ENCODE assay signal across 19 mouse cellular contexts in genomic region chr1:90830006-90830405, GRCm38 (mm10). TPM values are rescaled to one million over a fixed set of nuclear protein-coding genes. Genes with fewer than 3 reads are reported as not detected.
A peak's percentile ranks its signal among the peaks of the same experiment; 100 is the strongest.
DNase-seq lines count a peak whose midpoint lies in the region; ATAC-seq and TF ChIP-seq lines count a peak whose summit lies in the region.
"Had no signal": no experiment of that assay in that cellular context is flagged by ENCODE, and none has a peak within 500 bp of the region (broad histone marks: within the 10 kb centered on the region; RNA-seq: fewer than 3 reads in every experiment).

No protein-coding gene starts in this region.

- TF ChIP-seq CTCF in forebrain, postnatal 0 days (IDR thresholded peaks at IDR 0.05; ENCODE audit: low read depth), result peak; percentile 51
- peak; percentile 60 for TF ChIP-seq CTCF in left cerebral cortex, adult 2 months (IDR thresholded peaks at IDR 0.05)

- no peaks in the 10 kb centered on the region for H3K36me3 ChIP-seq in forebrain, postnatal 0 days (ENCODE audit: insufficient read depth)
- H3K36me3 ChIP-seq in forebrain, embryonic 15.5 days, result no peaks in the 10 kb centered on the region
- H3K36me3 ChIP-seq: midbrain, embryonic 15.5 days had no signal

- intact Hi-C loops in left cerebral cortex, adult 2 months (cut with DNase I), result no loop called here
- intact Hi-C loops in left cerebral cortex, postnatal 14 days (cut with DNase I), result no loop called here

- WGBS in forebrain, postnatal 0 days, result 61% methylated on average over 6 of the region's 6 CpGs
- 59% methylated on average over 6 of the region's 6 CpGs for WGBS in forebrain, embryonic 15.5 days

- H3K9ac ChIP-seq in forebrain, postnatal 0 days, result no peak overlapping the region
- no peak overlapping the region for H3K9ac ChIP-seq in forebrain, embryonic 15.5 days (replicated peaks)
- H3K9ac ChIP-seq: embryonic facial prominence, embryonic 12.5 days; midbrain, embryonic 15.5 days had no signal

- H3K4me2 ChIP-seq in forebrain, postnatal 0 days (ENCODE audit: low read depth), result no peak overlapping the region
- no peak overlapping the region for H3K4me2 ChIP-seq in forebrain, embryonic 15.5 days (replicated peaks)
- H3K4me2 ChIP-seq: embryonic facial prominence, embryonic 12.5 days; heart, embryonic 11.5 days; midbrain, embryonic 15.5 days had no signal

- no peak overlapping the region for H3K27ac ChIP-seq in forebrain, postnatal 0 days (ENCODE audit: low read depth, low read length)
- H3K27ac ChIP-seq in forebrain, embryonic 15.5 days (replicated peaks), result no peak overlapping the region
- H3K27ac ChIP-seq in left cerebral cortex, adult 2 months, result no peak overlapping the region
- H3K27ac ChIP-seq: embryonic facial prominence, embryonic 12.5 days; midbrain, embryonic 15.5 days had no signal

- H3K27me3 ChIP-seq in forebrain, postnatal 0 days (ENCODE audit: insufficient read depth, low read length), result no peaks in the 10 kb centered on the region
- H3K27me3 ChIP-seq in forebrain, embryonic 15.5 days, result no peaks in the 10 kb centered on the region
- H3K27me3 ChIP-seq: embryonic facial prominence, embryonic 12.5 days; midbrain, embryonic 15.5 days had no signal

- H3K9me3 ChIP-seq in forebrain, postnatal 0 days (ENCODE audit: low read length), result no peaks in the 10 kb centered on the region
- no peaks in the 10 kb centered on the region for H3K9me3 ChIP-seq in forebrain, embryonic 15.5 days
- H3K9me3 ChIP-seq: embryonic facial prominence, embryonic 12.5 days; midbrain, embryonic 15.5 days had no signal

- no peaks in the 10 kb centered on the region for H3K4me1 ChIP-seq in forebrain, postnatal 0 days (ENCODE audit: insufficient read depth)
- H3K4me1 ChIP-seq in forebrain, embryonic 15.5 days, result no peaks in the 10 kb centered on the region
- H3K4me1 ChIP-seq: midbrain, embryonic 15.5 days had no signal

- H3K4me3 ChIP-seq in forebrain, postnatal 0 days (ENCODE audit: low read depth, low read length), result no peak overlapping the region
- H3K4me3 ChIP-seq in forebrain, embryonic 15.5 days, result no peak overlapping the region
- H3K4me3 ChIP-seq in left cerebral cortex, adult 2 months, result no peak overlapping the region
- H3K4me3 ChIP-seq: embryonic facial prominence, embryonic 12.5 days; midbrain, embryonic 15.5 days had no signal

- no peak for DNase-seq in forebrain, postnatal 0 days
- no peak for DNase-seq in left cerebral cortex, adult 2 months (ENCODE audit: extremely low spot score in 1 of 2, low spot score in 2 of 2)
- no peak for DNase-seq in left cerebral cortex, postnatal 14 days (ENCODE audit: low spot score in 2 of 2)
- DNase-seq in 3T3-L1 (ENCODE audit: low read depth, low spot score), result peak; percentile 43
- peak; percentile 17 for DNase-seq in R1 (ENCODE audit: low read depth, low spot score)
- no peak for DNase-seq in frontal cortex, adult 2 months (ENCODE audit: extremely low spot score in 1 of 2, low spot score in 1 of 2)
- DNase-seq in adrenal gland, adult 8-10 months, result no peak
- DNase-seq: cerebellum, adult 2 months; gastrocnemius, postnatal 36 days; heart, postnatal 36 days; kidney, adult 9 months; kidney, postnatal 4 days; liver; lung, adult 2 months had no signal

- no peak for ATAC-seq in forebrain, postnatal 0 days
- ATAC-seq in forebrain, embryonic 15.5 days (replicated peaks), result no peak
- ATAC-seq: midbrain, embryonic 15.5 days had no signal

RNA-seq across cellular contexts. Expression of gene Col6a3, which starts 13.8 kb away (rescaled TPM):
- 12.2 and 34.1 TPM in 2 replicates for total RNA-seq in forebrain, postnatal 0 days (2014; rRNA removed)
- 2.5 and 3.2 TPM in 2 replicates for polyA plus RNA-seq in forebrain, postnatal 0 days (2015; fragmentation: Nextera tagmentation; extraction: Ambion mirVana)
- polyA plus RNA-seq in forebrain, embryonic 15.5 days (2015; fragmentation: Nextera tagmentation; extraction: Ambion mirVana), result 3.2 and 3.5 TPM in 2 replicates
- total RNA-seq in left cerebral cortex, adult 2 months (2021), result 1 to 10 TPM; 5.8 to 6.6 TPM
- total RNA-seq in left cerebral cortex, postnatal 14 days (2021), result 1 to 10 TPM; 6.5 to 7.1 TPM
- 1.5 and 2.2 TPM in 2 replicates for polyA plus RNA-seq in frontal cortex, adult 2 months (2012; rRNA removed)
- 10 to 100 TPM; 14.7 to 40.9 (median 19.8) TPM for total RNA-seq in adrenal gland, adult 8-10 months (2022)
- total RNA-seq: common myeloid progenitor, adult 5-6 weeks had no signal

Comparison
In these comparisons a context has a peak if more than half of its experiments do, and no peak if none do; other contexts are left out.
1. DNase-seq: peak in 3T3-L1 (single experiment) and R1 (single experiment); none in forebrain, postnatal 0 days (single experiment), left cerebral cortex, adult 2 months (0 of 2), left cerebral cortex, postnatal 14 days (0 of 2), frontal cortex, adult 2 months (0 of 2) and adrenal gland, adult 8-10 months (single experiment).